Mouse (Mus musculus): ENCODE data around the gene Lmx1b.

Gene Lmx1b

GRCm38 (mm10) chr2:33640171-33640721 is at the start of gene Lmx1b:
Gene Lmx1b (minus strand): TSS chr2:33640511.
- 3% methylated on average over 53 of the region's 53 CpGs for WGBS

GRCm38 (mm10) chr2:33689880-33690462 is 49.7 kb upstream of the Lmx1b start:
- WGBS: 30% methylated on average over 9 of the region's 9 CpGs

GRCm38 (mm10) chr2:33689155-33689879 is 49.0 kb upstream of the Lmx1b start:
- 42% methylated on average over 23 of the region's 23 CpGs for WGBS

GRCm38 (mm10) chr2:33683594-33683993 is 43.3 kb upstream of the Lmx1b start:
- 67% methylated on average over 4 of the region's 4 CpGs for WGBS

GRCm38 (mm10) chr2:33683095-33683494 is 42.8 kb upstream of the Lmx1b start:
- 70% methylated on average over 6 of the region's 6 CpGs for WGBS

- 11% methylated on average over 4 of the region's 4 CpGs for WGBS
Observed at GRCm38 (mm10) chr2:33682219-33682618, 41.9 kb upstream of the Lmx1b start.

- WGBS: 91% methylated on average over 12 of the region's 12 CpGs
Observed at GRCm38 (mm10) chr2:33678950-33679654, 38.8 kb upstream of the Lmx1b start.

GRCm38 (mm10) chr2:33672701-33673472 is 32.6 kb upstream of the Lmx1b start:
- 84% methylated on average over 10 of the region's 10 CpGs for WGBS

- 83% methylated on average over 6 of the region's 6 CpGs for WGBS
Observed at GRCm38 (mm10) chr2:33668741-33669140, 28.4 kb upstream of the Lmx1b start.

GRCm38 (mm10) chr2:33666388-33666945 is 26.2 kb upstream of the Lmx1b start:
- 53% methylated on average over 11 of the region's 11 CpGs for WGBS

- WGBS: 48% methylated on average over 13 of the region's 13 CpGs
Observed at GRCm38 (mm10) chr2:33665363-33666058, 25.2 kb upstream of the Lmx1b start.

- 83% methylated on average over 4 of the region's 4 CpGs for WGBS
Observed at GRCm38 (mm10) chr2:33664661-33665060, 24.4 kb upstream of the Lmx1b start.

GRCm38 (mm10) chr2:33659288-33659629 is 18.9 kb upstream of the Lmx1b start:
- 54% methylated on average over 7 of the region's 7 CpGs for WGBS

GRCm38 (mm10) chr2:33658602-33659287 is 18.4 kb upstream of the Lmx1b start:
- WGBS: 66% methylated on average over 12 of the region's 12 CpGs

- WGBS: 83% methylated on average over 22 of the region's 22 CpGs
Observed at GRCm38 (mm10) chr2:33652517-33653198, 12.3 kb upstream of the Lmx1b start.

GRCm38 (mm10) chr2:33649371-33649770 is 9.1 kb upstream of the Lmx1b start:
- WGBS: 39% methylated on average over 3 of the region's 3 CpGs

- 70% methylated on average over 4 of the region's 4 CpGs for WGBS
Observed at GRCm38 (mm10) chr2:33648894-33649293, 8.6 kb upstream of the Lmx1b start.

GRCm38 (mm10) chr2:33646283-33646550 is 5.9 kb upstream of the Lmx1b start:
- WGBS: 19% methylated on average over 3 of the region's 3 CpGs

- 7% methylated on average over 15 of the region's 15 CpGs for WGBS
Observed at GRCm38 (mm10) chr2:33645538-33646282, 5.4 kb upstream of the Lmx1b start.
